Mouse (Mus musculus): ENCODE measurements at regions not wholly inside any gene's neighbourhood (a gene's known extent, or its start where the extent isn't known, plus 50 kb on each side); places are given as distances from the start of the nearest gene placed in this dataset.

- TF ChIP-seq CTCF (IDR thresholded peaks at IDR 0.05; ENCODE audit: borderline replicate concordance, insufficient read depth, low read depth, low read length) (no peak), POLR2A (IDR thresholded peaks at IDR 0.05; ENCODE audit: borderline replicate concordance, insufficient read depth, low read length) (no peak)
These were observed 331.3 kb upstream of the BC052040 start for GRCm38 (mm10) chr2:115250019-115250807.
